Mouse (Mus musculus): ENCODE measurements around the gene Tas2r118. TPM values are rescaled to one million over a fixed set of nuclear protein-coding genes. Genes with fewer than 3 reads are reported as not detected.

Gene Tas2r118
- not detected in 2 replicates for polyA plus RNA-seq (2015; fragmentation: Nextera tagmentation; extraction: Ambion mirVana)

GRCm38 (mm10) chr6:23969960-23970359, at the start of gene Tas2r118:
TSS of gene Tas2r118 (minus strand) at chr6:23970060.
- H3K4me1 ChIP-seq (replicated peaks), result no peaks in the 10 kb centered on the region
- H3K36me3 ChIP-seq, result no peaks in the 10 kb centered on the region
- H3K9me3 ChIP-seq, result no peaks in the 10 kb centered on the region
- WGBS, result 92% methylated on average over 5 of the region's 5 CpGs
- H3K9ac ChIP-seq, result no peak within 1 kb of the TSS
- no peak within 1 kb of the TSS for H3K4me2 ChIP-seq (replicated peaks)
- no peak for ATAC-seq
- no peaks in the 10 kb centered on the region for H3K27me3 ChIP-seq (replicated peaks)
- H3K27ac ChIP-seq, result no peak within 1 kb of the TSS
- no peak within 1 kb of the TSS for H3K4me3 ChIP-seq (replicated peaks)

- H3K27me3 ChIP-seq (replicated peaks), result no peaks in the 10 kb centered on the region
- H3K36me3 ChIP-seq, result no peaks in the 10 kb centered on the region
- peak; percentile 41 for ATAC-seq
- no peak overlapping the region for H3K4me2 ChIP-seq (replicated peaks)
- H3K9ac ChIP-seq, result no peak overlapping the region
- H3K4me3 ChIP-seq (replicated peaks), result no peak overlapping the region
- no peaks in the 10 kb centered on the region for H3K4me1 ChIP-seq (replicated peaks)
- H3K9me3 ChIP-seq, result no peaks in the 10 kb centered on the region
- H3K27ac ChIP-seq, result no peak overlapping the region
- 62% methylated on average over 5 of the region's 5 CpGs for WGBS
Measured at GRCm38 (mm10) chr6:24018320-24018719, 48.5 kb upstream of the Tas2r118 start.

- H3K4me3 ChIP-seq (replicated peaks), result no peak overlapping the region
- WGBS, result 78% methylated on average over 2 of the region's 2 CpGs
- H3K9ac ChIP-seq, result no peak overlapping the region
- ATAC-seq, result no peak
- no peaks in the 10 kb centered on the region for H3K36me3 ChIP-seq
- H3K4me1 ChIP-seq (replicated peaks), result no peaks in the 10 kb centered on the region
- H3K27me3 ChIP-seq (replicated peaks), result no peaks in the 10 kb centered on the region
- no peaks in the 10 kb centered on the region for H3K9me3 ChIP-seq
- H3K27ac ChIP-seq, result no peak overlapping the region
- H3K4me2 ChIP-seq (replicated peaks), result no peak overlapping the region
Measured at GRCm38 (mm10) chr6:23993276-23993675, 23.4 kb upstream of the Tas2r118 start.

- Histone ChIP-seq H3K4me3 (replicated peaks) (no peak overlapping the region), H3K27ac (no peak overlapping the region), H3K4me2 (replicated peaks) (no peak overlapping the region), H3K9ac (no peak overlapping the region), H3K27me3 (replicated peaks) (no peaks in the 10 kb centered on the region), H3K9me3 (no peaks in the 10 kb centered on the region), H3K36me3 (no peaks in the 10 kb centered on the region), H3K4me1 (replicated peaks) (no peaks in the 10 kb centered on the region)
- ATAC-seq, result no peak
- 72% methylated on average over 3 of the region's 3 CpGs for WGBS
Measured at GRCm38 (mm10) chr6:23990687-23991387, 21.0 kb upstream of the Tas2r118 start.

DNA sequence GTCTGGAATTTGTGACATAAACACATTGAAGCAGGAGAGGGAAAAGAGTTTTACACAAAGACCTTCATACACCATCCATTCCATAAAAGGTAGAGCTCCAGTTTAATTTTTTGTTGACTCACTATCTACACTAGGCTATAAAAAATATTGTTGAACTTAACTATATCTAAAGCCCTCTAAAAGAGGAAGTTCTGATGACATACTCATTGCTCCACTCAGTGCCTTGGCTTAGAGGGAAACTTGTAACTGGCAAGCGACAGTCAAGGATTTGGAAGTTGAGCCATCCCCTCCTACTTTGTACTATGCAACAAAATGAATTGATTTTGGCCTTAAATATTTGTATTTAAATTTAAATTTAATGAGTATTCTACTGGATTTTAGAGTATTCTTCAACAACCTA, 16.4 kb upstream of the Tas2r118 start:
- no peak for ATAC-seq
- Histone ChIP-seq H3K36me3 (no peaks in the 10 kb centered on the region), H3K9ac (no peak overlapping the region), H3K27me3 (replicated peaks) (no peaks in the 10 kb centered on the region), H3K4me2 (replicated peaks) (no peak overlapping the region), H3K4me3 (replicated peaks) (no peak overlapping the region), H3K4me1 (replicated peaks) (no peaks in the 10 kb centered on the region), H3K27ac (no peak overlapping the region), H3K9me3 (no peaks in the 10 kb centered on the region)
- 91% methylated on average over 1 of the region's 1 CpGs for WGBS

GRCm38 (mm10) chr6:23966980-23967379, 2.9 kb downstream of the Tas2r118 start:
- H3K27ac ChIP-seq, result no peak overlapping the region
- no peaks in the 10 kb centered on the region for H3K9me3 ChIP-seq
- WGBS, result 66% methylated on average over 2 of the region's 2 CpGs
- no peak for ATAC-seq
- no peak overlapping the region for H3K4me3 ChIP-seq (replicated peaks)
- H3K4me2 ChIP-seq (replicated peaks), result no peak overlapping the region
- no peaks in the 10 kb centered on the region for H3K36me3 ChIP-seq
- no peaks in the 10 kb centered on the region for H3K4me1 ChIP-seq (replicated peaks)
- H3K27me3 ChIP-seq (replicated peaks), result no peaks in the 10 kb centered on the region
- H3K9ac ChIP-seq, result no peak overlapping the region

DNA sequence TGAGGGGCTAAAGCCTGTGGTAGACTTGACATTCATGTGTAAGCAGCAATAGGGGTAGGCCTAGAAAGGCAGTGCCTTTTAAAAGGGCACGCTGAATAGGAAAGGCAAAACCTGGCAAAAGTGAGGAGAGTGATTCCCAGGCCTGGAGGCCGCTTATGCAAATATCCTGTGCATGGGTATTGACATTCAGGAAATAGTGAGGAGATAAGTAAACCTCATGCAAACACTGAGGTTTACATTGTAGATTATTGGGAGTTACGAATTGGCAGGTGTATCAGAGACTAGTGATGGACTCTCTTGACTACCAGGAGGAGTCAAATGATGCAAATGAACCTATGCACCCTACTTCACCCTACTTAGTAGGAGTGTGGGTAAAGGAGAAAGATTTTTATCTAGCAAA, 3.9 kb downstream of the Tas2r118 start:
- Histone ChIP-seq H3K27me3 (replicated peaks) (no peaks in the 10 kb centered on the region), H3K4me2 (replicated peaks) (no peak overlapping the region), H3K9ac (no peak overlapping the region), H3K4me1 (replicated peaks) (no peaks in the 10 kb centered on the region), H3K27ac (no peak overlapping the region), H3K36me3 (no peaks in the 10 kb centered on the region), H3K9me3 (no peaks in the 10 kb centered on the region), H3K4me3 (replicated peaks) (no peak overlapping the region)
- WGBS, result 60% methylated on average over 3 of the region's 3 CpGs
- ATAC-seq, result no peak

GRCm38 (mm10) chr6:23963741-23964140, 6.1 kb downstream of the Tas2r118 start:
- no peak overlapping the region for H3K27ac ChIP-seq
- WGBS, result 76% methylated on average over 1 of the region's 1 CpGs
- no peaks in the 10 kb centered on the region for H3K4me1 ChIP-seq (replicated peaks)
- no peak for ATAC-seq
- no peak overlapping the region for H3K4me3 ChIP-seq (replicated peaks)
- H3K36me3 ChIP-seq, result no peaks in the 10 kb centered on the region
- H3K9me3 ChIP-seq, result no peaks in the 10 kb centered on the region
- no peak overlapping the region for H3K4me2 ChIP-seq (replicated peaks)
- H3K27me3 ChIP-seq (replicated peaks), result no peaks in the 10 kb centered on the region
- no peak overlapping the region for H3K9ac ChIP-seq

GRCm38 (mm10) chr6:23940776-23941175, 29.1 kb downstream of the Tas2r118 start:
- Histone ChIP-seq H3K27ac (no peak overlapping the region), H3K4me1 (replicated peaks) (no peaks in the 10 kb centered on the region), H3K4me2 (replicated peaks) (no peak overlapping the region), H3K27me3 (replicated peaks) (no peaks in the 10 kb centered on the region), H3K9ac (no peak overlapping the region), H3K36me3 (no peaks in the 10 kb centered on the region), H3K9me3 (no peaks in the 10 kb centered on the region), H3K4me3 (replicated peaks) (no peak overlapping the region)
- WGBS, result 87% methylated on average over 1 of the region's 1 CpGs
- no peak for ATAC-seq

- ATAC-seq, result peak; percentile 96
- H3K27ac ChIP-seq, result 0 out of 2 replicates have a peak overlapping the region, but pooled peaks have one; percentile 42
- H3K4me3 ChIP-seq (replicated peaks), result no peak overlapping the region
- H3K9me3 ChIP-seq, result no peaks in the 10 kb centered on the region
- no peaks in the 10 kb centered on the region for H3K36me3 ChIP-seq
- no peaks in the 10 kb centered on the region for H3K27me3 ChIP-seq (replicated peaks)
- 58% methylated on average over 2 of the region's 2 CpGs for WGBS
- H3K9ac ChIP-seq, result no peak overlapping the region
- H3K4me2 ChIP-seq (replicated peaks), result no peak overlapping the region
- no peaks in the 10 kb centered on the region for H3K4me1 ChIP-seq (replicated peaks)
Measured at GRCm38 (mm10) chr6:23938575-23939488, 31.0 kb downstream of the Tas2r118 start.

GRCm38 (mm10) chr6:23936414-23936813, 33.4 kb downstream of the Tas2r118 start:
- Histone ChIP-seq H3K27ac (no peak overlapping the region), H3K27me3 (replicated peaks) (no peaks in the 10 kb centered on the region), H3K4me1 (replicated peaks) (no peaks in the 10 kb centered on the region), H3K4me2 (replicated peaks) (no peak overlapping the region), H3K9me3 (no peaks in the 10 kb centered on the region), H3K36me3 (no peaks in the 10 kb centered on the region), H3K9ac (no peak overlapping the region), H3K4me3 (replicated peaks) (no peak overlapping the region)
- no peak for ATAC-seq
- WGBS, result 63% methylated on average over 4 of the region's 4 CpGs

GRCm38 (mm10) chr6:23923806-23924205, 46.1 kb downstream of the Tas2r118 start:
- no peaks in the 10 kb centered on the region for H3K4me1 ChIP-seq (replicated peaks)
- H3K27me3 ChIP-seq (replicated peaks), result no peaks in the 10 kb centered on the region
- no peak overlapping the region for H3K27ac ChIP-seq
- no peaks in the 10 kb centered on the region for H3K9me3 ChIP-seq
- no peak overlapping the region for H3K4me2 ChIP-seq (replicated peaks)
- 51% methylated on average over 2 of the region's 2 CpGs for WGBS
- no peak overlapping the region for H3K9ac ChIP-seq
- H3K4me3 ChIP-seq (replicated peaks), result no peak overlapping the region
- no peak for ATAC-seq
- H3K36me3 ChIP-seq, result no peaks in the 10 kb centered on the region
